Mouse (Mus musculus) erythroblast, embryonic 14.5 days (primary cell): ENCODE results near the gene Dzank1.

Experiments used
- GATA1 ChIP-seq: IDR thresholded peaks from 2 replicates; pipeline ENCODE4 v1.6.1; 2012; ENCODE audit warnings: low read length, inconsistent platforms, mixed read lengths
- TAL1 ChIP-seq: IDR thresholded peaks from 3 replicates; pipeline ENCODE4 v1.6.1; 2012; ENCODE audit warnings: low read length, inconsistent platforms, mixed read lengths

DNA sequence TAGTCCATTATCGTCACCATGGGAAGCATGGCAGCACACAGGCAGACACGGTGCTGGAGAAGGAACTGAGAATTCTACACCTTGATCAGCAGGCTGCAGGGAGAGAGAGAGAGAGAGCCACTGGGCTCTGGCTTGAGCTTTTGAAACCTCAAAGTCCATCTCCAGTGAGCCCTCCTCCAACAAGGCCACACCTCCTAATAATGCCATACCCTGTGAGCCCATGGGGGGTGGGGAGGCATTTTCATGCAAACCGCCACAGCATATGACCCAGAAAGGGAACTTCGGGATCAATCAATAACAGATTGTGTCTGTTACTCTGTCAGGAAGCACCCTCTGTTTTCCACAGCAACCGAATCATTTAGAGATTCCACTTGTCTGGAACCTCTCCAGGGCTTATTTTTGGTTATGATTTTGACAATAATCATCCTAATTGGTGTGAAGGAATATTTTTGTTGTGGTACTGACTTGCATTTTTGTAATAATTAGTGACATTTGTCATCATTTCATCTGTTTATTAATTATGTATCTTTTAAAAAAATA lies 95.9 kb downstream of the Dzank1 start:
- no peak for TF ChIP-seq GATA1
- no peak for TF ChIP-seq TAL1
